Mouse (Mus musculus) C2C12 (cell line): ENCODE data around the gene Fbxo17. TPM values are rescaled to one million over a fixed set of nuclear protein-coding genes. Genes with fewer than 3 reads are reported as not detected.

Experiments
- H3K27me3 ChIP-seq: one replicate; pipeline ENCODE4 v1.6.1; 2011; ENCODE audit not compliant: control insufficient read depth, insufficient read depth, insufficient read length
- H3K36me3 ChIP-seq: one replicate; pipeline ENCODE4 v1.6.1; 2011; ENCODE audit not compliant: control insufficient read depth, insufficient read depth
- H3K4me3 ChIP-seq: one replicate; pipeline ENCODE4 v1.5.1; 2011; ENCODE audit warnings: mild to moderate bottlenecking, control low read depth; ENCODE audit not compliant: poor library complexity, insufficient read depth, severe bottlenecking
- H3K79me2 ChIP-seq: one replicate; pipeline ENCODE4 v1.6.1; 2011; ENCODE audit not compliant: control insufficient read depth, insufficient read depth
- H3K79me3 ChIP-seq: one replicate; pipeline ENCODE4 v1.6.1; 2011; ENCODE audit warnings: low read depth, control low read depth
- H3ac ChIP-seq: one replicate; pipeline ENCODE3; 2011; ENCODE audit warnings: low read depth; ENCODE audit not compliant: control insufficient read depth, insufficient read length
- CEBPB ChIP-seq: IDR thresholded peaks from one replicate; pipeline ENCODE4 v1.6.1; 2011; ENCODE audit warnings: low read depth, mild to moderate bottlenecking, control low read depth, moderate library complexity
- CTCF ChIP-seq: IDR thresholded peaks from one replicate; pipeline ENCODE4 v1.5.1; 2011; ENCODE audit not compliant: control insufficient read depth, insufficient read depth, insufficient read length
- FOSL1 ChIP-seq: IDR thresholded peaks from one replicate; pipeline ENCODE4 v1.8.0; 2011; ENCODE audit warnings: mild to moderate bottlenecking, low read length; ENCODE audit not compliant: poor library complexity, insufficient read depth, severe bottlenecking
- MAX ChIP-seq: IDR thresholded peaks from one replicate; pipeline ENCODE4 v1.6.1; 2011; ENCODE audit warnings: mild to moderate bottlenecking, control low read depth
- MYOD1 ChIP-seq: IDR thresholded peaks from one replicate; pipeline ENCODE4 v1.6.1; 2011; ENCODE audit warnings: low read depth; ENCODE audit not compliant: control insufficient read depth, insufficient read length
- MYOG ChIP-seq: IDR thresholded peaks from one replicate; pipeline ENCODE4 v1.6.1; 2011; ENCODE audit not compliant: control insufficient read depth, insufficient read length; ENCODE audit errors: extremely low read depth
- USF1 ChIP-seq: IDR thresholded peaks from one replicate; pipeline ENCODE4 v1.6.1; 2011; ENCODE audit warnings: low read depth, mild to moderate bottlenecking, control low read depth, moderate library complexity
- polyA plus RNA-seq: library from polyadenylated mRNA; unstranded; fragments of >200 nt; fragmentation: generic; extraction: Trizol; gene quantifications from one replicate; pipeline ENCODE4 v1.2.1, GENCODE M21; 2012; ENCODE audit warnings: missing spikeins

The Fbxo17 gene
- polyA plus RNA-seq, 1 experiment: 9.8 TPM

GRCm38 (mm10) chr7:28765211-28765610 lies 48.6 kb downstream of the Fbxo17 start:
- Histone ChIP-seq H3K36me3 (no peaks in the 10 kb centered on the region), H3K79me3 (peaks cover 4% of the 10 kb centered on the region), H3K27me3 (no peaks in the 10 kb centered on the region), H3ac (no peak overlapping the region), H3K79me2 (peaks cover 34% of the 10 kb centered on the region), H3K4me3 (no peak overlapping the region)
- TF ChIP-seq MYOD1 (no peak), CEBPB (no peak), FOSL1 (no peak), MYOG (no peak), MAX (no peak), CTCF (no peak), USF1 (no peak)

- Histone ChIP-seq H3ac (peak within 1 kb of the TSS; percentile 63), H3K79me2 (peaks cover 34% of the 10 kb centered on the region), H3K79me3 (peaks cover 4% of the 10 kb centered on the region), H3K36me3 (no peaks in the 10 kb centered on the region), H3K4me3 (peak within 1 kb of the TSS; percentile 66), H3K27me3 (no peaks in the 10 kb centered on the region)
- TF ChIP-seq MAX (peak; percentile 48), MYOD1 (no peak), MYOG (no peak), CEBPB (no peak), CTCF (no peak), USF1 (peak; percentile 79)
Measured at GRCm38 (mm10) chr7:28766173-28766879, 49.7 kb downstream of the Fbxo17 start, which contains the start of gene Sirt2. Sirt2 (plus strand) TSS chr7:28766735.

GRCm38 (mm10) chr7:28766910-28767309 lies 50.3 kb downstream of the Fbxo17 start:
- H3K79me2 ChIP-seq: peaks cover 34% of the 10 kb centered on the region
- TF ChIP-seq MYOG (no peak), MYOD1 (no peak), FOSL1 (no peak), MAX (no peak), CTCF (no peak), USF1 (no peak), CEBPB (no peak)
- no peaks in the 10 kb centered on the region for H3K36me3 ChIP-seq
- no peaks in the 10 kb centered on the region for H3K27me3 ChIP-seq
- H3ac ChIP-seq: peak overlapping the region; percentile 63
- H3K79me3 ChIP-seq: peaks cover 4% of the 10 kb centered on the region
- H3K4me3 ChIP-seq: peak overlapping the region; percentile 40

- no peak for TF ChIP-seq CTCF
- TF ChIP-seq MYOG: no peak
- TF ChIP-seq MAX: no peak
- no peak for TF ChIP-seq CEBPB
- no peak for TF ChIP-seq FOSL1
- TF ChIP-seq USF1: no peak
- no peak for TF ChIP-seq MYOD1
- H3K36me3 ChIP-seq: no peaks in the 10 kb centered on the region
- H3K27me3 ChIP-seq: no peaks in the 10 kb centered on the region
- peaks cover 4% of the 10 kb centered on the region for H3K79me3 ChIP-seq
- peak within 1 kb of the TSS; percentile 63 for H3ac ChIP-seq
- H3K4me3 ChIP-seq: peak within 1 kb of the TSS; percentile 66
- peaks cover 34% of the 10 kb centered on the region for H3K79me2 ChIP-seq
Measured at GRCm38 (mm10) chr7:28767462-28767965, 50.9 kb downstream of the Fbxo17 start, which contains the start of gene Nfkbib. Nfkbib (minus strand) TSS chr7:28767512.

- Histone ChIP-seq H3K79me2 (peaks cover 32% of the 10 kb centered on the region), H3K36me3 (no peaks in the 10 kb centered on the region), H3K79me3 (peaks cover 4% of the 10 kb centered on the region), H3K27me3 (no peaks in the 10 kb centered on the region), H3K4me3 (no peak overlapping the region), H3ac (no peak overlapping the region)
- TF ChIP-seq CEBPB (no peak), CTCF (no peak), MAX (no peak), MYOD1 (no peak)
Measured at GRCm38 (mm10) chr7:28769414-28769958, 52.9 kb downstream of the Fbxo17 start.

- peaks cover 4% of the 10 kb centered on the region for H3K79me3 ChIP-seq
- no peaks in the 10 kb centered on the region for H3K27me3 ChIP-seq
- no peak overlapping the region for H3ac ChIP-seq
- H3K4me3 ChIP-seq: no peak overlapping the region
- H3K36me3 ChIP-seq: no peaks in the 10 kb centered on the region
- TF ChIP-seq CEBPB (no peak), CTCF (no peak), FOSL1 (no peak), MYOD1 (no peak), MYOG (no peak), MAX (no peak), USF1 (no peak)
- peaks cover 24% of the 10 kb centered on the region for H3K79me2 ChIP-seq
Measured at GRCm38 (mm10) chr7:28770309-28770708, 53.7 kb downstream of the Fbxo17 start.
